ENCODE assay signal across 20 mouse cellular contexts in genomic region chr8:59403659-59404058, GRCm38 (mm10).
A peak's percentile ranks its signal among the peaks of the same experiment; 100 is the strongest.
DNase-seq lines count a peak whose midpoint lies in the region; ATAC-seq and TF ChIP-seq lines count a peak whose summit lies in the region.
"Had no signal": no experiment of that assay in that cellular context is flagged by ENCODE, and none has a peak within 500 bp of the region (broad histone marks: within the 10 kb centered on the region; RNA-seq: fewer than 3 reads in every experiment).

No protein-coding gene starts in this region.

- H3K4me1 ChIP-seq in forebrain, embryonic 14.5 days (ENCODE audit: control insufficient read depth, insufficient read depth, low read length): no peaks in the 10 kb centered on the region
- no peaks in the 10 kb centered on the region for H3K4me1 ChIP-seq in forebrain, embryonic 10.5 days
- H3K4me1 ChIP-seq in hindbrain, embryonic 15.5 days (replicated peaks): no peaks in the 10 kb centered on the region
- no peaks in the 10 kb centered on the region for H3K4me1 ChIP-seq in hindbrain, postnatal 0 days (ENCODE audit: insufficient read depth, low read length)
- H3K4me1 ChIP-seq in forebrain, embryonic 16.5 days (replicated peaks; ENCODE audit: control insufficient read depth, insufficient read depth, low read length): no peaks in the 10 kb centered on the region
- H3K4me1 ChIP-seq: limb, embryonic 15.5 days; liver, embryonic 15.5 days had no signal

- peak; percentile 52; the same call in 1 of the 2 replicates for ATAC-seq in forebrain, embryonic 14.5 days
- ATAC-seq in hindbrain, embryonic 15.5 days (ENCODE audit: low FRiP score, low read depth): peak; percentile 56; the same call in 1 of the 2 replicates
- no peak for ATAC-seq in hindbrain, postnatal 0 days
- peak; percentile 55 for ATAC-seq in forebrain, embryonic 16.5 days

- no peaks in the 10 kb centered on the region for H3K9me3 ChIP-seq in forebrain, embryonic 14.5 days (replicated peaks; ENCODE audit: control insufficient read depth, low read length)
- H3K9me3 ChIP-seq in forebrain, embryonic 10.5 days: no peaks in the 10 kb centered on the region
- H3K9me3 ChIP-seq in hindbrain, embryonic 15.5 days: no peaks in the 10 kb centered on the region
- H3K9me3 ChIP-seq in hindbrain, postnatal 0 days (ENCODE audit: low read length): no peaks in the 10 kb centered on the region
- H3K9me3 ChIP-seq in forebrain, embryonic 16.5 days (ENCODE audit: control insufficient read depth, low read length): no peaks in the 10 kb centered on the region
- H3K9me3 ChIP-seq: limb, embryonic 15.5 days; liver, embryonic 15.5 days had no signal

- H3K9ac ChIP-seq in forebrain, embryonic 14.5 days (ENCODE audit: low read length): no peak overlapping the region
- no peak overlapping the region for H3K9ac ChIP-seq in hindbrain, embryonic 15.5 days
- H3K9ac ChIP-seq in hindbrain, postnatal 0 days (replicated peaks; ENCODE audit: low read length): no peak overlapping the region
- H3K9ac ChIP-seq in forebrain, embryonic 16.5 days (replicated peaks; ENCODE audit: low read depth, low read length): no peak overlapping the region
- H3K9ac ChIP-seq: limb, embryonic 15.5 days; liver, embryonic 15.5 days had no signal

- H3K27me3 ChIP-seq in forebrain, embryonic 14.5 days (replicated peaks; ENCODE audit: control insufficient read depth, insufficient read depth, low read length): no peaks in the 10 kb centered on the region
- no peaks in the 10 kb centered on the region for H3K27me3 ChIP-seq in forebrain, embryonic 10.5 days (ENCODE audit: poor library complexity, severe bottlenecking)
- H3K27me3 ChIP-seq in hindbrain, embryonic 15.5 days: no peaks in the 10 kb centered on the region
- no peaks in the 10 kb centered on the region for H3K27me3 ChIP-seq in hindbrain, postnatal 0 days (ENCODE audit: insufficient read depth, low read length)
- no peaks in the 10 kb centered on the region for H3K27me3 ChIP-seq in forebrain, embryonic 16.5 days (replicated peaks; ENCODE audit: control insufficient read depth, insufficient read depth, low read length)
- H3K27me3 ChIP-seq: CH12.LX; limb, embryonic 15.5 days; liver, embryonic 15.5 days had no signal

- H3K4me2 ChIP-seq in forebrain, embryonic 14.5 days (ENCODE audit: low read length): no peak overlapping the region
- no peak overlapping the region for H3K4me2 ChIP-seq in hindbrain, embryonic 15.5 days
- no peak overlapping the region for H3K4me2 ChIP-seq in hindbrain, postnatal 0 days (ENCODE audit: low read depth, low read length)
- no peak overlapping the region for H3K4me2 ChIP-seq in forebrain, embryonic 16.5 days (ENCODE audit: low read length)
- H3K4me2 ChIP-seq: limb, embryonic 15.5 days; liver, embryonic 15.5 days had no signal

- no peak overlapping the region for H3K4me3 ChIP-seq in forebrain, embryonic 14.5 days (ENCODE audit: low read depth, low read length)
- no peak overlapping the region for H3K4me3 ChIP-seq in forebrain, embryonic 10.5 days
- no peak overlapping the region for H3K4me3 ChIP-seq in hindbrain, embryonic 15.5 days
- no peak overlapping the region for H3K4me3 ChIP-seq in hindbrain, postnatal 0 days (ENCODE audit: low read length)
- H3K4me3 ChIP-seq in forebrain, embryonic 16.5 days (replicated peaks; ENCODE audit: low read length): no peak overlapping the region
- H3K4me3 ChIP-seq: limb, embryonic 15.5 days; liver, embryonic 15.5 days had no signal

- H3K27ac ChIP-seq in forebrain, embryonic 14.5 days (ENCODE audit: low read depth, low read length): no peak overlapping the region
- no peak overlapping the region for H3K27ac ChIP-seq in forebrain, embryonic 10.5 days
- no peak overlapping the region for H3K27ac ChIP-seq in hindbrain, embryonic 15.5 days (replicated peaks)
- H3K27ac ChIP-seq in hindbrain, postnatal 0 days: no peak overlapping the region
- no peak overlapping the region for H3K27ac ChIP-seq in forebrain, embryonic 16.5 days (ENCODE audit: low read length)
- H3K27ac ChIP-seq: limb, embryonic 15.5 days; liver, embryonic 15.5 days; macrophage had no signal

- no peaks in the 10 kb centered on the region for H3K36me3 ChIP-seq in forebrain, embryonic 14.5 days (ENCODE audit: control insufficient read depth, insufficient read depth, low read length)
- no peaks in the 10 kb centered on the region for H3K36me3 ChIP-seq in forebrain, embryonic 10.5 days (replicated peaks)
- H3K36me3 ChIP-seq in hindbrain, embryonic 15.5 days: no peaks in the 10 kb centered on the region
- no peaks in the 10 kb centered on the region for H3K36me3 ChIP-seq in hindbrain, postnatal 0 days (ENCODE audit: insufficient read depth, low read length)
- no peaks in the 10 kb centered on the region for H3K36me3 ChIP-seq in forebrain, embryonic 16.5 days (ENCODE audit: control insufficient read depth, insufficient read depth)
- H3K36me3 ChIP-seq: limb, embryonic 15.5 days; liver, embryonic 15.5 days had no signal

- peak; percentile 39 for DNase-seq in forebrain, embryonic 14.5 days (ENCODE audit: low spot score)
- DNase-seq in forebrain, embryonic 10.5 days (ENCODE audit: extremely low spot score, low spot score): no peak
- no peak for DNase-seq in hindbrain, postnatal 0 days (ENCODE audit: low spot score)
- DNase-seq in retina, postnatal 1 day: peak; percentile 40
- no peak for DNase-seq in cerebellum, adult 18-20 months
- DNase-seq: adrenal gland, postnatal 25 days; cerebellum, adult 2 months; cerebellum, postnatal 36 days; gastrocnemius, postnatal 10 days; heart, postnatal 4 days; kidney, postnatal 36 days; right cerebral cortex, postnatal 14 days; spleen, adult 18-20 months; thymus, postnatal 25 days had no signal

- TF ChIP-seq CTCF in hindbrain, postnatal 0 days (IDR thresholded peaks at IDR 0.05; ENCODE audit: low read depth): no peak

Comparison
In these comparisons a context has a peak if more than half of its experiments do, and no peak if none do; other contexts are left out.
1. DNase-seq: peak in forebrain, embryonic 14.5 days (single experiment) and retina, postnatal 1 day (single experiment); none in forebrain, embryonic 10.5 days (single experiment), hindbrain, postnatal 0 days (single experiment) and cerebellum, adult 18-20 months (0 of 2).